Mouse (Mus musculus): ENCODE measurements around the gene Gm4846. TPM values are rescaled to one million over a fixed set of nuclear protein-coding genes. Genes with fewer than 3 reads are reported as not detected.

Gene Gm4846
- polyA plus RNA-seq, 1 experiment from 2014 or later = not detected

- Histone ChIP-seq H3K9me3 (ENCODE audit: control insufficient read depth, low read length) (no peaks in the 10 kb centered on the region), H3K9ac (no peak overlapping the region), H3K4me3 (replicated peaks; ENCODE audit: low read length) (no peak overlapping the region), H3K27me3 (ENCODE audit: control insufficient read depth, insufficient read depth, low read length) (no peaks in the 10 kb centered on the region), H3K4me1 (replicated peaks; ENCODE audit: control insufficient read depth, insufficient read depth, low read length) (no peaks in the 10 kb centered on the region), H3K4me2 (replicated peaks) (no peak overlapping the region), H3K36me3 (replicated peaks; ENCODE audit: control insufficient read depth, insufficient read depth) (no peaks in the 10 kb centered on the region), H3K27ac (no peak overlapping the region)
- 71% methylated on average over 6 of the region's 6 CpGs for WGBS
- ATAC-seq (ENCODE audit: low FRiP score) (no peak), DNase-seq (ENCODE audit: low spot score) (no peak)
These were observed 58.0 kb downstream of the Gm4846 start for GRCm38 (mm10) chr1:166439426-166439825.

Other genes starting within 250 kb of the Gm4846 start
- gene Ildr2, start 243.4 kb downstream of the Gm4846 start, polyA plus RNA-seq (2014; fragmentation: Nextera tagmentation; extraction: Ambion mirVana) = 3.6 and 4.1 TPM in 2 replicates
- 77.8 and 84.8 TPM in 2 replicates for gene Tada1, start 118.5 kb downstream of the Gm4846 start, polyA plus RNA-seq (2014; fragmentation: Nextera tagmentation; extraction: Ambion mirVana)
- gene Pogk, start 87.7 kb downstream of the Gm4846 start, polyA plus RNA-seq (2014; fragmentation: Nextera tagmentation; extraction: Ambion mirVana) = 41.2 and 42.4 TPM in 2 replicates
- not detected in 2 replicates for gene Gm4847, start 150.1 kb upstream of the Gm4846 start, polyA plus RNA-seq (2014; fragmentation: Nextera tagmentation; extraction: Ambion mirVana)
- not detected in 2 replicates for gene Fmo9, start 184.3 kb upstream of the Gm4846 start, polyA plus RNA-seq (2014; fragmentation: Nextera tagmentation; extraction: Ambion mirVana)